Mouse (Mus musculus): ENCODE results near the gene Glmp. TPM values are rescaled to one million over a fixed set of nuclear protein-coding genes. Genes with fewer than 3 reads are reported as not detected.
"Not testable (repeated sequence)": the region's sequence is repeated elsewhere in the genome, so short reads cannot be mapped to it uniquely, and the experiment has no call there.

The Glmp gene
- total RNA-seq, 4 experiments from 2014 or later = 92.1 to 138 (median 99.4) TPM

DNA sequence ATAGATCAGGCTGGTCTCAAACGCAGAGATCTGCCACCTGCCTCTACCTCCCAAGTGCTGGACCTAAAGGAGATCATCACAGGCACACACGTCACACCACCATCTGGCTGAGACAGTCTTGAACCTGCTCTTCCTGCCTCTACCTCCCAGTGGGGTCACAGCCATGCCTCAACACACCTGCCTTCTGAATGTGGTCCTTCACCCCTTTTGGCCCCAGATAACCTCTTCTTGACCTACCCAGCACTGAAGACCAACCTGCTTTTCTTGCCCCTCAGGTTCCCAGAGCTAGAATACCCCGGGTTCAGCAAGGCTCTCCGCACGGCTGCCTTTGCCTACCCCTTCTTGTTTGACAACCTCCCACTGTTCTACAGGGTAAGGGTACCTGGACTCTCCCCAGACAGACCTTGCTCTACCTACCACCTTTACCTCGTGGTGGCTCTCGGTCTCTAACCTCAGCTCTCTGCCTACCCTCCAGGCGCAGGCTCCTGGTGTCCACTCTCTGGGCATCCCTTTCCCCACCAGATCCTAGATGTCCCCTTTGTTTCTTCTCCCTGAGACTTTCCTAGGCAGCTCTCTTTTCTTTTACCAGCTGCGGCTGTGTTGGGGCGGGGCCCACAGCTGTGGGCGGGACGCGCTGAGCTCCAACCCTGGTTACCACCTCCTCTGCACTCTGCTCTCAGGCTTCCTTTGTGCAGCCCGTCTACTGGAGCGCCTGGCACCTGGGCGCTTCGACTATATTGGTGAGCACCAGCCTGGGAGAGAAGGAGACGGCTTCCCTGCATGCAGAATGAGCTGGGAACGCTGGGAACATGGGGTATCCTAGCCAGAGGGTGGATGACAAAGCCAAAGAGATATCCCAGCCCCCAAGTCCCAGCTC lies 51.2 kb downstream of the Glmp start:
- DNase-seq (ENCODE audit: low spot score in 2 of 2) = not testable (repeated sequence)

- not testable (repeated sequence) for DNase-seq (ENCODE audit: low spot score in 2 of 2)
These were observed 51.8 kb downstream of the Glmp start for GRCm38 (mm10) chr3:88376644-88377043.

DNA sequence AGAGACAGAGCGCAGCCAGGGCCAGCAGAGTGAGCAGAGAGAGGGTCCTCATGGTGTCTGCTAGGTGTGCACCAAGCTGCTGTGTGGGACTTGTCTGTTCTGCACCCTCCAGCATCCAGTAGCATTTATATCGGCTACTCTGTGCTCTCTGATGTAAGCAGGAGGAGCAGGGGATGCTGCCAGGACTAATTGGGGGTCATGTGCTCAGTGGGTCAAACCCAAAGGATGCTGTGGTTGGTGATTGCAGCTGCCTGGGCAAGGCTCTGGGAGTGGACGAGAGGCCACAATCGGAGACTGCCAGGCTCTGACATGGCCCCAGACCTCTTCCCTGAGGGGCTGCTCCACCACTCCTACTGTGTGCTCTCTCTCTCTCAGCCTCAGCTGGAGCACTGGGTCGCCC lies 53.8 kb downstream of the Glmp start, which contains the start of gene Bglap2:
Gene Bglap2, minus strand, starts transcription at position 101 of the 400 bp plus-strand sequence.
- not testable (repeated sequence) for DNase-seq (ENCODE audit: low spot score in 2 of 2)

Other genes starting within 250 kb of the Glmp start
- gene Ttc24, start 246.7 kb upstream of the Glmp start, total RNA-seq (2022) = not detected
- gene Iqgap3, start 243.1 kb upstream of the Glmp start, total RNA-seq (2022) = 1 to 10 TPM in 1 of 4 experiments, under 1 TPM in 3; 0.12 to 1.2 (median 0.56) TPM
- gene Mef2d, start 182.7 kb upstream of the Glmp start, total RNA-seq (2022) = 100 to 1,000 TPM; 189 to 206 (median 196) TPM
- gene Rhbg, start 70.3 kb upstream of the Glmp start, total RNA-seq (2022) = not detected
- under 1 TPM in 2 of 4 experiments, not detected in 2; 0.45 to 0.54 TPM for gene Gm38392, start 37.8 kb upstream of the Glmp start, total RNA-seq (2022)
- gene Tsacc, start 28.0 kb upstream of the Glmp start, total RNA-seq (2022) = 1 to 10 TPM; 4.0 to 7.0 (median 4.4) TPM
- gene Cct3, start 27.9 kb upstream of the Glmp start, total RNA-seq (2022) = 100 to 1,000 TPM; 172 to 207 (median 187) TPM
- gene Tmem79, start 11.1 kb downstream of the Glmp start, total RNA-seq (2022) = 1 to 10 TPM; 1.3 to 2.7 (median 1.7) TPM
- gene Smg5, start 11.2 kb downstream of the Glmp start, total RNA-seq (2022) = 10 to 100 TPM; 68.5 to 94.9 (median 74.2) TPM
- 10 to 100 TPM; 16.8 to 25.2 (median 19.3) TPM for gene Paqr6, start 39.6 kb downstream of the Glmp start, total RNA-seq (2022)
- 1 to 10 TPM; 1.0 to 2.5 (median 2.0) TPM for gene Bglap3, start 47.7 kb downstream of the Glmp start, total RNA-seq (2022)
- gene Bglap2, start 53.7 kb downstream of the Glmp start, total RNA-seq (2022) = 1 to 10 TPM in 2 of 4 experiments, not detected in 2; 1.6 to 2.8 TPM
- gene Bglap, start 59.4 kb downstream of the Glmp start, total RNA-seq (2022) = 1 to 10 TPM in 1 of 4 experiments, not detected in 3; 1.3 TPM
- gene Pmf1, start 85.3 kb downstream of the Glmp start, total RNA-seq (2022) = 1 to 10 TPM; 5.5 to 8.3 (median 6.0) TPM
- 10 to 100 TPM; 66.0 to 72.8 (median 68.6) TPM for gene Slc25a44, start 100.1 kb downstream of the Glmp start, total RNA-seq (2022)
- 10 to 100 TPM; 43.0 to 52.1 (median 50.8) TPM for gene Sema4a, start 136.2 kb downstream of the Glmp start, total RNA-seq (2022)
- gene Lmna, start 184.9 kb downstream of the Glmp start, total RNA-seq (2022) = 10 to 100 TPM; 38.0 to 45.6 (median 40.2) TPM
- gene Mex3a, start 207.4 kb downstream of the Glmp start, total RNA-seq (2022) = 1 to 10 TPM; 2.4 to 2.8 (median 2.6) TPM
- gene Rab25, start 223.3 kb downstream of the Glmp start, total RNA-seq (2022) = 1 to 10 TPM in 1 of 4 experiments, not detected in 3; 1.5 TPM
- 100 to 1,000 TPM in 3 of 4 experiments, 10 to 100 TPM in 1; 89.2 to 111 (median 106) TPM for gene Lamtor2, start 228.1 kb downstream of the Glmp start, total RNA-seq (2022)
- 100 to 1,000 TPM in 2 of 4 experiments, 10 to 100 TPM in 2; 96.1 to 118 (median 107) TPM for gene Ubqln4, start 228.7 kb downstream of the Glmp start, total RNA-seq (2022)

All from layer of hippocampus, adult 8-10 months (tissue).